Mouse (Mus musculus): Measurements from ENCODE around the gene Slc2a6.

- TF ChIP-seq POLR2A (IDR thresholded peaks at IDR 0.05; ENCODE audit: control insufficient read depth in 1 of 2, insufficient read depth in 1 of 2, low read depth in 1 of 2, low read length in 2 of 2, poor library complexity in 1 of 2) (no peak), EP300 (IDR thresholded peaks at IDR 0.05; ENCODE audit: low read depth in 1 of 2, low read length in 2 of 2) (no peak), ZKSCAN1 (IDR thresholded peaks at IDR 0.05; ENCODE audit: low read depth, low read length) (no peak), MAX (IDR thresholded peaks at IDR 0.05; ENCODE audit: low read length) (no peak), TCF12 (IDR thresholded peaks at IDR 0.05; ENCODE audit: low read depth, low read length) (no peak), CTCF (IDR thresholded peaks at IDR 0.05 in 2 of 3, conservative IDR thresholded peaks at IDR 0.05 in 1 of 3; ENCODE audit: control insufficient read depth in 1 of 3, insufficient read depth in 1 of 3, low read depth in 2 of 3, low read length in 3 of 3, poor library complexity in 1 of 3, severe bottlenecking in 1 of 3) (peak; percentile 45 to 53 (median 51)), ETS1 (IDR thresholded peaks at IDR 0.05; ENCODE audit: low read depth, low read length) (no peak), HCFC1 (IDR thresholded peaks at IDR 0.05; ENCODE audit: low read depth, low read length) (no peak), GATA1 (IDR thresholded peaks at IDR 0.05; ENCODE audit: low read depth, low read length) (no peak), RCOR1 (IDR thresholded peaks at IDR 0.05; ENCODE audit: low read depth, low read length) (no peak)
Measured at GRCm38 (mm10) chr2:27075485-27075884, 47.7 kb upstream of the Slc2a6 start.
